Mouse (Mus musculus) kidney, embryonic 14.5 days (tissue): Measurements from ENCODE around the gene Prss33. TPM values are rescaled to one million over a fixed set of nuclear protein-coding genes. Genes with fewer than 3 reads are reported as not detected.
"Not testable (repeated sequence)": the region's sequence is repeated elsewhere in the genome, so short reads cannot be mapped to it uniquely, and the experiment has no call there.

ENCODE experiments used
- ATAC-seq: fragments of 200-750 bp; cut with Nextera tagmentation; 2 replicates; pipeline ENCODE4 v1.8.0; 2017; ENCODE audit warnings: moderate number of reproducible peaks, mild to moderate bottlenecking, moderate TSS enrichment, moderate library complexity; ENCODE audit not compliant: low FRiP score, low TSS enrichment
- H3K27ac ChIP-seq: fragments of 300-500 bp; sonication (generic); 2 replicates; pipeline ENCODE4 v1.5.1; 2014; ENCODE audit warnings: low read depth, mild to moderate bottlenecking, low read length, moderate library complexity, mixed read lengths
- H3K27me3 ChIP-seq: fragments of 300-500 bp; sonication (generic); 2 replicates; pipeline ENCODE4 v1.6.1; 2014; ENCODE audit warnings: mild to moderate bottlenecking, low read length; ENCODE audit not compliant: control insufficient read depth, insufficient read depth
- H3K36me3 ChIP-seq: fragments of 300-500 bp; sonication (generic); 2 replicates; pipeline ENCODE4 v1.6.1; 2014; ENCODE audit warnings: low read length, mixed read lengths; ENCODE audit not compliant: control insufficient read depth, insufficient read depth
- H3K4me1 ChIP-seq: fragments of 300-500 bp; sonication (generic); 2 replicates; pipeline ENCODE4 v1.6.1; 2014; ENCODE audit warnings: low read length, mixed read lengths; ENCODE audit not compliant: control insufficient read depth, insufficient read depth
- H3K4me2 ChIP-seq: fragments of 300-500 bp; sonication (generic); replicated peaks from 2 replicates; pipeline ENCODE4 v1.6.1; 2014; ENCODE audit warnings: low read depth, mild to moderate bottlenecking, low read length
- H3K4me3 ChIP-seq: fragments of 300-500 bp; sonication (generic); 2 replicates; pipeline ENCODE4 v1.5.1; 2014; ENCODE audit warnings: mild to moderate bottlenecking, low read length
- H3K9ac ChIP-seq: fragments of 300-500 bp; sonication (generic); 2 replicates; pipeline ENCODE4 v1.6.1; 2014; ENCODE audit warnings: low read depth, mild to moderate bottlenecking, low read length, moderate library complexity
- H3K9me3 ChIP-seq: fragments of 300-500 bp; sonication (generic); 2 replicates; pipeline ENCODE4 v1.6.1; 2016; ENCODE audit warnings: low read length; ENCODE audit not compliant: control insufficient read depth
- WGBS: fragments of 180-500 bp; shearing (Covaris S2); extraction: QIAGEN DNeasy Blood & Tissue Kit; methylation state at CpG from one replicate; pipeline ENCODE4 v1.1.7; 2014; 5-methylcytosine and 5-hydroxymethylcytosine counted together
- polyA plus RNA-seq: library from polyadenylated mRNA; unstranded; fragments of >200 nt; fragmentation: Nextera tagmentation; extraction: Ambion mirVana; gene quantifications from 2 replicates; pipeline ENCODE4 v1.2.1, GENCODE M21; 2014

Prss33 gene
- 0.26 and 0.41 TPM in 2 replicates for polyA plus RNA-seq

DNA sequence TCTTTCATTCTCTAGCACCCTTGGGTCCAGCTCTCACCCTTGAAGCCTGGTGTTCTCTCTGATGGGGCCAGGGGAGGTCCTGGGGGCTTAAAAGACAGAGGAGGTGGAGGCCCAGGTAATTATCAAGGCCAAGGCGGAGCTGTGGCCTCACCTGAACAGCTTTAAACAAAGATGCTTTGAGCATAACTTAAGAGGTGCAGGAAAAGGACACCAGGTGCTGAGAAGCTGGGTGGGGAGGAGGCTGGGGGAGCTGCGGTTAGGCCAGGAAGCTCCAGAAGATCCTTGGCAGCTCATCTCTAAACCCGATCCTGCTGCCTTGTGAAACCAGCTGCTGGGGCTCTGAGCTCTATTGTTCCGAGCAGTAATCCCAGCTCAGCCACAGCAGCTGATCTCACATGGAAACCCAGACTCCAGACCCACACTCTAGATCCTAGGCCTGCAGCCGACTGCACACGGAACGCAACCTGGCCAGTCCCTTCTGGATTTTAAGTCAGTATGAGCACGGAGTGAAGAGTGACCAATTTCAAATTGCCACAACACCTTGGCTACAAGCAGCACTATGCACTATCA, at the start of gene Prss33:
Prss33 (minus strand) TSS at position 51 of the 570 bp plus-strand sequence.
- Histone ChIP-seq H3K4me1 (no peaks in the 10 kb centered on the region), H3K9ac (no peak within 1 kb of the TSS), H3K9me3 (no peaks in the 10 kb centered on the region), H3K4me3 (no peak within 1 kb of the TSS), H3K4me2 (no peak within 1 kb of the TSS), H3K27me3 (no peaks in the 10 kb centered on the region), H3K27ac (no peak within 1 kb of the TSS), H3K36me3 (no peaks in the 10 kb centered on the region)
- ATAC-seq, result no peak
- 74% methylated on average over 8 of the region's 8 CpGs for WGBS

DNA sequence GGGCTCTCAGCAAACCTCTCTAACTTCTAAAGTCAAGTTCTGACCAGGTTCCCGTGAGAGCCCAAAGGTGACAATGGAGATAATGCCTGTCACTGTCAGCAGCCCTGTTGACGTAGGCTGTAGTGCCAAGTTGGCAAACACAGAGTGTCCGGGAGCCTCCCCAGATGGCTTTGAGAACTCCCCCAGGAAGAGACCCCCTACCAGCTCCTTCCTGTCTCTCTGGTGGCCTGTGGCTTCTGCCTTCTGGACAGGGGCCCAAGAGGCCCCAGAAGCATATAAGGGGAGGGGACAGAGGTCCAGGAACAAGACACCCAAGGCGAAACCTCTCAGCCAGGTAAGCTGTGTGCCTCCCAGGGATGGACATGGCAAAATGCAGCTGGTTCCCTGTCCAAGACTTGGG, 44.7 kb upstream of the Prss33 start, which contains the start of the genes Dcpp1 and Dcpp2:
Dcpp1 (plus strand) TSS at position 301 of the 400 bp plus-strand sequence.
Dcpp2 (plus strand) TSS at position 305 of the 400 bp plus-strand sequence.
- not testable (repeated sequence) for H3K4me1 ChIP-seq, H3K36me3 ChIP-seq, H3K9me3 ChIP-seq, H3K4me2 ChIP-seq, H3K27me3 ChIP-seq, H3K9ac ChIP-seq, H3K27ac ChIP-seq, ATAC-seq, H3K4me3 ChIP-seq
- WGBS, result 87% methylated on average over 4 of the region's 4 CpGs

DNA sequence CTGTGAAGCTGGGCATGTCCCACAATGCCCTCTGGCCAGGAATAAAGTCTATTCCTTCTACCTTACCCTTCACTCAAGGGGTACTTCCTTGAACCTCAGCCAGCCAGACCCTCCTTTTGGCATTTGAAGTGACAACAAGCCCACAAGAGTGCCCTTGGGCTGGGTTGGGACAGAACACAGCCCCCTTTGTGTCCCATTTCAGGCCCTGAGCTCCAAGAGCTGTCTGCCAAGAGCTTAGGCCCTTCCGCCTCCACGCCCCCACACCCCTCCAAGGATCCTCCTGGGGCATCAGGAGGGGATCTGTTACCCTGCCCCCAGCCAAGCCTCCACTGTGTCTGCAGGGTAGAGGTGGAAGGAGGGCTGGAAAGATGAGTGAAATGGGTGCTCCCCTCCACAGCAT, 41.3 kb upstream of the Prss33 start:
- H3K9ac ChIP-seq, result no peak overlapping the region
- 84% methylated on average over 2 of the region's 2 CpGs for WGBS
- no peak overlapping the region for H3K4me3 ChIP-seq
- no peak for ATAC-seq
- H3K27ac ChIP-seq, result no peak overlapping the region
- no peaks in the 10 kb centered on the region for H3K4me1 ChIP-seq
- no peaks in the 10 kb centered on the region for H3K9me3 ChIP-seq
- no peaks in the 10 kb centered on the region for H3K36me3 ChIP-seq
- H3K27me3 ChIP-seq, result no peaks in the 10 kb centered on the region
- H3K4me2 ChIP-seq, result no peak overlapping the region

DNA sequence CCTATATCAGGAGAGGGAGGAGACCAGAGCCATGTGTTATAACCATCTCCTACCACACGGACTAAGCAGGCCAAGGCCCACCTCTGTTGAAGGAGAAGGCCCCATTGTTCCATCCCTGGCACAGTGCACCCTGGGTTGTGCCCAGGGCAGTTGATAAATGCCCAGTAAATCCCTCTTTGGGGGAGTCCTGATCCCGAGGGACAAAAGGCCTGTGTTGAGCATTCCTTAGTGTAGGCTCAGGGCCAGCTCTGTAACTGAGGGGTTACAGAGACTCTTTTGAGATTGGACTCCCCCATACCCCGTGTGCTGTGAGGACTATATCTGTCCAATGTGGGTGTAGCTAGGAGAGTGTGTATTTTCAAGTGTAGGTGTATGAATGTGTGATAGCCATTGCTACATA, 40.9 kb upstream of the Prss33 start:
- Histone ChIP-seq H3K4me3 (no peak overlapping the region), H3K9ac (no peak overlapping the region), H3K9me3 (no peaks in the 10 kb centered on the region), H3K36me3 (no peaks in the 10 kb centered on the region), H3K27me3 (no peaks in the 10 kb centered on the region), H3K4me2 (no peak overlapping the region), H3K27ac (no peak overlapping the region), H3K4me1 (no peaks in the 10 kb centered on the region)
- 56% methylated on average over 3 of the region's 3 CpGs for WGBS
- ATAC-seq, result no peak

DNA sequence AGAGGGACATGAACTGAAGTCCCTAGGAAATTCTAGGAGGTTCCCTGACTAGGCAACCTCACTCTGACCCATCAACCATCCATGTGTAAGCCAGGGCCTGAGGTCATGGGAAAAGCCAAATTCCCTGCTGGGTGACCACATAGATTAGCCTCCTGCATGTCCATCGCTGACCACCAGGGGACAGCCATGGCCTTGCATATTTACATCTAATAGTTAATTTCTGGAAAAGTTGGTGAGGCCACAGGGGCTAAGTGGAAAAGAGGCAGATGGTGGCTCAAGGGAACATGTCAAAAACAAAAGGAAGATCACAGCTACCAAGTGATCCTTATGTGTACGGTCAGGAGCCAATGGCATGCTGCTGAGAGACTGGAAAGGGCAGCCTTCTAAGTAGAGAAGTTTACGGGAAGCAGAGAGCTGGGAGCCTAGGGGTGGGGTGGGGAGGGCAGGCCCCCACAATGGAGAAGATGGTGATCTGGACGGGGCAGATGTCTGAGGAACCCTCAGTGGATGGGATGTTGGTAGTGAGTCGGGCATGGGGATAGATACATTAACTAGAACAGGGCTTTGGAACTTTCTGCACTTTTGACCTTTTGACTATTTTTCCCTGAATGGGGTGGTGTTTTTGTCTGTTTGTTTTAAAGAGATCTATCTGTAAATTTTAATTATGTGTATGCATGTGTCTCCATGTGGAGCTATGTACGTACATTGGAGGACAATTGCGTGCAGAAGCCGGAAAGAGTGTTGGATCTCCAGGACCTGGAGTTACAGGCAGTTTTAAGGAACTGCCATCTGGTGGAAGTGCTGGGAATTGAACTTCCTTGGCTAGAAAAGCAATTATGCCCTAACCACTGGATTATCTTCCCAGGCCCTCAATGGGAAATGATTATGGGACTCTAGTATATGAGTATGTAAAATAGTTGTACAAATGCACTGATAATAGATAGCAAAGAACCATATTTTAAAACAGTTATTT, 38.3 kb upstream of the Prss33 start:
- no peaks in the 10 kb centered on the region for H3K36me3 ChIP-seq
- no peaks in the 10 kb centered on the region for H3K9me3 ChIP-seq
- no peak overlapping the region for H3K4me3 ChIP-seq
- ATAC-seq, result peak; percentile 75
- H3K27ac ChIP-seq, result no peak overlapping the region
- H3K9ac ChIP-seq, result no peak overlapping the region
- no peaks in the 10 kb centered on the region for H3K4me1 ChIP-seq
- H3K27me3 ChIP-seq, result no peaks in the 10 kb centered on the region
- WGBS, result 48% methylated on average over 8 of the region's 8 CpGs
- no peak overlapping the region for H3K4me2 ChIP-seq

DNA sequence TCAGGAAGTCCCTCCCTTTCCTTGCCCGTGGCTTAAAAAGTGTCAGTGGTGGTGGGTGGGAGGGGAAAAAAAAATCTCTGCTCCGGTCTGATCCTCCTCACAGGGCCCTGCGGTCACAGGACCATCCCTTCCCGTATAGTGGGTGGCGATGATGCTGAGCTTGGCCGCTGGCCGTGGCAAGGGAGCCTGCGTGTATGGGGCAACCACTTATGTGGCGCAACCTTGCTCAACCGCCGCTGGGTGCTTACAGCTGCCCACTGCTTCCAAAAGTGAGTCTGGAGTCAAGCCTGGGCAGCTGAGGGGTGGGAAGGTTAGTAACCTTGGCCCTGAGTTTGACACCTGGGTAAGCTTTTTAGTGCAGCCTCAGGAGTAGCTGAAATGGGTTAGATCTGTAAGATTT, 32.7 kb upstream of the Prss33 start:
- Histone ChIP-seq H3K27ac (no peak overlapping the region), H3K9me3 (no peaks in the 10 kb centered on the region), H3K27me3 (no peaks in the 10 kb centered on the region), H3K4me2 (no peak overlapping the region), H3K36me3 (no peaks in the 10 kb centered on the region), H3K4me3 (no peak overlapping the region), H3K4me1 (no peaks in the 10 kb centered on the region), H3K9ac (no peak overlapping the region)
- ATAC-seq, result no peak
- 81% methylated on average over 11 of the region's 11 CpGs for WGBS

GRCm38 (mm10) chr17:23867756-23868155, 31.9 kb upstream of the Prss33 start, which contains the start of gene Prss21:
TSS of gene Prss21 (plus strand) at chr17:23868056.
- Histone ChIP-seq H3K9me3 (no peaks in the 10 kb centered on the region), H3K4me3 (no peak within 1 kb of the TSS), H3K9ac (no peak within 1 kb of the TSS), H3K27me3 (no peaks in the 10 kb centered on the region), H3K4me1 (no peaks in the 10 kb centered on the region), H3K36me3 (no peaks in the 10 kb centered on the region), H3K27ac (no peak within 1 kb of the TSS), H3K4me2 (no peak within 1 kb of the TSS)
- 81% methylated on average over 15 of the region's 15 CpGs for WGBS
- ATAC-seq, result no peak

DNA sequence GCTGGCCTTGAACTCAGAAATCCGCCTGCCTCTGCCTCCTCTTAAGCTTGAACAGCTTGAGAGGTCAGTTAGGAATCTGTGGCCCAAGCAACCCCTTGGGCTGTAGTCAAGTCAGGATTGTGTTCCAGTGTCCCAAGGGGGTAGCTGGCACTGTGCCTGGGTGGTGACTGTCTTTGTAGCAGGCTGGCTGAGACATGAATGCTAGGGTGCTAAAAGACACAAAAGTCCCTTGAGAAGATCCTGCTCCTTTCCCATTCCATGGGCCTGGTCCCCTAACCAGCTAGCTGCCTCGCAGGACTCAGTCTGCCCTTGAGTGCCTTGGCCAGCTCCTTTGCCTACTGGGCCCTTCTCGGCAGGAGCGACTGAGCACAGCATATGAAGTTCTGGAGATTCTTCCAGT, 27.1 kb upstream of the Prss33 start:
- WGBS, result 83% methylated on average over 4 of the region's 4 CpGs
- Histone ChIP-seq H3K36me3 (no peaks in the 10 kb centered on the region), H3K27me3 (no peaks in the 10 kb centered on the region), H3K9ac (no peak overlapping the region), H3K4me1 (no peaks in the 10 kb centered on the region), H3K27ac (no peak overlapping the region), H3K4me3 (no peak overlapping the region), H3K9me3 (no peaks in the 10 kb centered on the region), H3K4me2 (no peak overlapping the region)
- no peak for ATAC-seq

DNA sequence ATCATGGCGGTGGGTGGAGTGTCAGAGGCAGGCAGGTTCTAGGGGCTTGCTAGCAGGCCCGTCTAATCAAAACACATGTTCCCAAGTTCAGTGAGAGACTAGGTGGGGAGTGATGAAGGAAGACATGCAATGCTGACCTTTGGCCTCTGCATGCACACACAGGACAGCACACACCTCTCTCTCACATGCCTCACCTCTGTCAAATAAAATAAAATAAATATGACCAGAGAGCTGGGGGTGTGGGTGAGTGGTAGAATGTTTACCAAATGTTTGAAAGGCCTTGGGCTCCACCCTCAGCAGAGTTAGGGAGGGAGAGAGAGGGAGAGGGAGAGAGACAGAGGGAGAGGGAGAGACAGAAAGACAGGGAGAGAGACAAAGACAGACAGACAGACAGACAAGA, 22.1 kb upstream of the Prss33 start:
- no peaks in the 10 kb centered on the region for H3K27me3 ChIP-seq
- no peak overlapping the region for H3K27ac ChIP-seq
- no peaks in the 10 kb centered on the region for H3K4me1 ChIP-seq
- no peak overlapping the region for H3K4me2 ChIP-seq
- H3K9ac ChIP-seq, result no peak overlapping the region
- H3K4me3 ChIP-seq, result no peak overlapping the region
- no peaks in the 10 kb centered on the region for H3K36me3 ChIP-seq
- ATAC-seq, result no peak
- 81% methylated on average over 2 of the region's 2 CpGs for WGBS
- no peaks in the 10 kb centered on the region for H3K9me3 ChIP-seq
